Mouse (Mus musculus): ENCODE measurements at regions not wholly inside any gene's neighbourhood (a gene's known extent, or its start where the extent isn't known, plus 50 kb on each side); places are given as distances from the start of the nearest gene placed in this dataset.

GRCm38 (mm10) chr4:124542696-124543095 is 67.9 kb downstream of the 3100002H09Rik start:
- no peak for DNase-seq

GRCm38 (mm10) chr4:124538471-124538870 is 72.1 kb downstream of the 3100002H09Rik start:
- DNase-seq = no peak

- DNase-seq = no peak
Measured at GRCm38 (mm10) chr4:124537681-124538080, 72.9 kb downstream of the 3100002H09Rik start.

GRCm38 (mm10) chr4:124533614-124534013 is 77.0 kb downstream of the 3100002H09Rik start:
- no peak for DNase-seq

GRCm38 (mm10) chr4:124530596-124530995 is 80.0 kb downstream of the 3100002H09Rik start:
- DNase-seq = no peak

- no peak for DNase-seq
Measured at GRCm38 (mm10) chr4:124526822-124527221, 83.8 kb downstream of the 3100002H09Rik start.

- DNase-seq = no peak
Measured at GRCm38 (mm10) chr4:124526362-124526761, 84.2 kb downstream of the 3100002H09Rik start.

- no peak for DNase-seq
Measured at GRCm38 (mm10) chr4:124520309-124520708, 90.3 kb downstream of the 3100002H09Rik start.

- peak; percentile 31 for DNase-seq
Measured at GRCm38 (mm10) chr4:124511761-124512160, 98.8 kb downstream of the 3100002H09Rik start.

GRCm38 (mm10) chr4:124510816-124511215 is 99.8 kb downstream of the 3100002H09Rik start:
- no peak for DNase-seq

GRCm38 (mm10) chr4:124509695-124510094 is 100.9 kb downstream of the 3100002H09Rik start:
- DNase-seq = no peak

- no peak for DNase-seq
Measured at GRCm38 (mm10) chr4:124506083-124506647, 104.4 kb downstream of the 3100002H09Rik start.

- DNase-seq = no peak
Measured at GRCm38 (mm10) chr4:124501785-124502184, 108.8 kb downstream of the 3100002H09Rik start.

- DNase-seq = no peak
Measured at GRCm38 (mm10) chr4:124498043-124498442, 112.6 kb downstream of the 3100002H09Rik start.

- DNase-seq = no peak
Measured at GRCm38 (mm10) chr4:124485941-124486581, 124.5 kb downstream of the 3100002H09Rik start.

GRCm38 (mm10) chr4:124484613-124485586 is 125.7 kb downstream of the 3100002H09Rik start:
- no peak for DNase-seq

- no peak for DNase-seq
Measured at GRCm38 (mm10) chr4:124477870-124478301, 132.7 kb downstream of the 3100002H09Rik start.

- DNase-seq = no peak
Measured at GRCm38 (mm10) chr4:124477359-124477868, 133.2 kb downstream of the 3100002H09Rik start.

- no peak for DNase-seq
Measured at GRCm38 (mm10) chr4:124465229-124465820, 145.3 kb downstream of the 3100002H09Rik start.

- DNase-seq = no peak
Measured at GRCm38 (mm10) chr4:124455511-124456338, 154.9 kb downstream of the 3100002H09Rik start.

- DNase-seq = peak; percentile 11
Measured at GRCm38 (mm10) chr4:124451131-124451530, 159.5 kb downstream of the 3100002H09Rik start.

GRCm38 (mm10) chr4:124446615-124447014 is 164.0 kb downstream of the 3100002H09Rik start:
- no peak for DNase-seq
